Mouse (Mus musculus) heart, adult 11 months (tissue): ENCODE data around the gene Olfr1371.
"Not testable (repeated sequence)": the region's sequence is repeated elsewhere in the genome, so short reads cannot be mapped to it uniquely, and the experiment has no call there.

ENCODE experiments used
- DNase-seq: peaks from one replicate; pipeline ENCODE4 v3.0.0; 2022

Gene Olfr1371

DNA sequence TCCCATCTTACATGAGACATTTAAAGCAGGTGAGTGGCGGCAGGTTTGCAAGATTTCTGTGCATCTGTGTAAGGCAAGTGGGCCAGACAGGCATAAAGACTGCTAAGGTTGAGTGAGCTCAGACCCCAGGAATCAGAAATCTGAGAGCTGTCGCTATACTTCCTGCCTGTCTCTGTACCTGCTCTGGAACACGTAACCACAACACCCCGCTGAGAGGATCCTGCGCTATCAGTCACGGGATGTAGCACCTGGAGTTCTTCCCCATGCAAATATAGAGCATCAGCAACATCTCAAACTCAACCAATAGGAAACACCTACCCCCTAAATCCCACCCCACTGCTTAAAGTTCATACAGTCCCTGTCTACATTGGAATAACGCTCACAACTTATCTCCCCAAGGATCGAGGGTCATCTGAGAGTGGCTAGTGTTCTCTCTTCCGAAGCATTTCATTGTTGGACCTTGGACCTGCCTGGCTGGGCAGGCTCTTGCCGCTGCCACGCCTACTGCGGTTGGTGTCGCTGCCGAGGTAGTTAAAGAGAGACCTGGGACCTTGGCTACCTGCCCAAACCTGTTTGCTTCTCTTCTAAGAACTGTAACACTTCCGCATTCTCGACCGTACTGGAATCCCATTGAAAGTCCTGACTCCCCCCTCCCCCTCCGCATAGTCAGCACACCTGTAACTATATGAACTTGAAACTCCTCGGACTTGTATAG, 10.3 kb upstream of the Olfr1371 start:
- DNase-seq = peak; percentile 87

DNA sequence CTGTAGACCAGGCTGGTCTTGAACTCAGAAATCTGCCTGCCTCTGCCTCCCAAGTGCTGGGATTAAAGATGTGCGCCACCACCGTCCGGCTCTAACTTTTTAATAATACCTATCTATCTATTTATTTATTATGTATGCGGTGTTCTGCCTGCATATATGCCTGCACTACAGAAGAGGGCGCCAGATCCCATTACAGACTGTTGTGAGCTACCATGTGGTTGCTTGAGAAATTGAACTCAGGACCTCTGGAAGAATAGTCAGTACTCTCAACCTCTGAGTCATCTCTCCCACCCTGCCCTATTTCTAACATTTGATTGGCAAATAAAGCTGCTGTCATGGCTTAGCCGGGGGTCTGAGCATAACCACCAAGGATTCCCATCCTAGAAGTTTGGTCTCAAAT, 9.1 kb upstream of the Olfr1371 start:
- DNase-seq = no peak

DNA sequence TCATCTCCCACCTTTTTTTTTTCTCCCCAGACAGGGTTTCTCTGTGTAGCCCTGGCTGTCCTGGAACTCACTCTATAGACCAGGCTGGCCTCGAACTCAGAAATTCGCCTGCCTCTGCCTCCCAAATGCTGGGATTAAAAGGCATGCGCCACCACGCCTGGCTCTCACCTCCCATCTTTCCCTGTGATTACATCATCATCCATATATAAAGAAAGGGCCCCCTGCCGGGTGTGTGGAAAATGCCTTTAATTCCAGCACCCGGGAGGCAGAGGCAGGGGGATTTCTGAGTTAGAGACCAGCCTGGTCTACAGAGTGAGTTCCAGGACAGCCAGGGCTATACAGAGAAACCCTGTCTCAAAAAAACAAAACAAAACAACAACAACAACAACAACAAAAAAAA, 8.1 kb upstream of the Olfr1371 start:
- not testable (repeated sequence) for DNase-seq

DNA sequence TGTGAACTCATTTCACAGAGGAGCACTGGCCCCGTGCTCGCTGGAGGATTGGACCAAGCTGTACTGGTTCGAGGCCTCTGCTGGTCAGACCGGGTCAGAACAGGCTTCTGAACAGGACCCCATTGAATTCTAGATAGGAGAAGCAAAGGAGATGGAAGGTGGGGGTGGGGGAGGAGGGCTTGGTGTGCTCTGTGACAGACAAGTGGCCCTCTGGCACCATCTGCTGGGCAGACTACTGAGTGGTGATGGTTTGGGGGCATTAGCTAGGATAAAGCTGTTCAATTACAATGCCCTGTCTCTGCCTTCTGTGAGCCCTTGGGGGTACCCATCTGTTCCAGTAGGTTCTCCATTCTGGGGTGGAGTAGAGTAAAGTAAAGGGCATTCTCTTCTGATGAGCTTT, 6.5 kb upstream of the Olfr1371 start:
- peak; percentile 86 for DNase-seq

DNA sequence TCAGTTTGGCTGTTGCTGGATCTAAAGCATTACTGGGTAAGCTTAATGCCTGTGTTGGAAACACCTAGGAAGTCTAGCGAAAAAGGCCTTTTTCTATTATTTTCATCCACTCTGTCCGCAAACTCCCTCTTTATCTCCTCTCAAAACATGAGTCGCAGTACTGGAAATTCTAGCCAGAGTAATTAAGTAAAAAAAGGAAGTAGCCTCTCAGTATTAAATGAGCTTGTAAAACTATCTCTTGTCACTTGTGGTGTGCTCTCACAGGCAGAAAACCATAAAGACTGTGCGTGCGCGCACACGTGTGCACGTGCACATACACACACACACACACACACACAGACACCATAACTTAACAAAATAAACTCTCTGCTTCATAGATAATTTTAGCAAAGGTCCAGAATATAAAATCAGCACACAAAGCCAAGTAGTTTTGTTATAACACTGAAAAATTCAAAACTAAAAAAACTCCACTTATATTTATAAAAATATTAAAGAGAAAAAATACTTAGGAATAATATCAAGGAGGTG, 17.2 kb downstream of the Olfr1371 start:
- DNase-seq = not testable (repeated sequence)

DNA sequence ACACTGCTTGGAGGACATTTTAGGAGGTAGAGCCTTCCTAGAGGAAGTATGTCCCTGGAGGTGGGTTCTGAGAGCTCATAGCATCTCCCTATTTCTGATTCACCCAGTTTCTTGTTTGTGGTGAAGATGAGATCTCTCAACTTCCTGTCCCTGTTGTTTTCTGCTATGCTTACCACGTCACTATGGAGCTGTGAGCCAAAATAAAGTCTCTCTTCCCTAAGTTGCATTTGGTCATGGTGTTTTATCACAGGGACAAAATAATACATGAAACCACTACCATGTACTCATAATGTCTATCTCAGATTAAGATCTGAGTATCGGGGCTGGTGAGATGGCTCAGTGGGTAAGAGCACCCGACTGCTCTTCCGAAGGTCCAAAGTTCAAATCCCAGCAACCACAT, 33.1 kb downstream of the Olfr1371 start:
- DNase-seq = not testable (repeated sequence)

DNA sequence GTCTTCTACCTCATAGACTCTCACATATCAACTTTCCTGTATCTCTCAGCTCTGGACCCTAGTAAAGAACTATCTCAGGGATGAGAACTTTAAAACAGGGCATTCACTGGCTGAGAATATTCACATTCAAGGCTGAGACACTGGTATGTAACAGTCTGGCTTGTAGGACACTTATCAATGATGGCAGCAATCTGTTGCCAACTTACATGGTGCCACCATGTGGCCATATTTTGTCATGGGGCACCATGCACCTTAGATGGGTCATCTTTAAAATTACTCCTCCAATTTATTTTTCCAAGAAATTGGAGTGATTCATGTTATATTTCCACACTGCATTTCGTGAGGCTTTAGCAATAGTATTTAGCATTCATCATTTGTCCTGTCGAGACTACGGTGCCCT, 33.9 kb downstream of the Olfr1371 start:
- DNase-seq = not testable (repeated sequence)

DNA sequence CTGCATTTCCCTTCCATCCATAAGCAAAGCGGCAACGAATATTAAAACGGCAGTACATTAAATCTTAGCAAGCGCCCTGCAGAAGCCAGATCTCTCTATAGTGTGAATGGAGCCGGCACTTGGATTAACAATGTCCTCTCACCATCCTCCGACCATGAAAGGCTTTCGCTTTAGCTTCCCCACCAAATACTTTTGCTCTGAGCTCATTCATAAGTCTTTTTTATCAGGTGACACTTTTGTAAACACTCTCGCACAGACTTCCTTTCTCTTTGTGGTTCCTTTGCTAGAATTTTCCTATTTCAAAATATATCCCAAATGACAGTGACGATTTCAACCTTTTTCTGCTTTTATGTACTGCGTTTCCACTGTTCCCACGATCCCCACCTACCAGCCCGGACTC, 45.3 kb downstream of the Olfr1371 start:
- DNase-seq = no peak

DNA sequence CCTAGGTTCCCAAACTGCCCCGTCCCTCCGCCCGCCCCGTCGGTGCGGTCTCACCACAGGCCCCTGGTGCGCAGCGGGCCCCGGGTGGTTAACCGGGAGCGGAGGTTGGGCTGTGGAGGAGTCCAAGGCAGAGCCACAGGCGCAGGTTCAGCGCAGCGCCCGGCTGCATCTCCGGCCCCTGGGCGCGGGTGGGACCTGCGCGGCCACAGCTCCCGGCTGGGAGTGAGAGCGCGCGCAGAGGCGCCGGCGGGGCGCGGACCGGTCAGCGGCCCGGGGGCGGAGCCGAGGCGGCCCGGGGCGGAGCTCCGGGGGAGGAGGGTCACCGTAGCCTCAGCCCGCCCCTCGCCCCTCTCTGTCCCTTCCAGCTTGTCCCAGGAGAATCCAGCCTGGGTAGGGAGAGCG, 45.9 kb downstream of the Olfr1371 start:
- DNase-seq = peak; percentile 96

DNA sequence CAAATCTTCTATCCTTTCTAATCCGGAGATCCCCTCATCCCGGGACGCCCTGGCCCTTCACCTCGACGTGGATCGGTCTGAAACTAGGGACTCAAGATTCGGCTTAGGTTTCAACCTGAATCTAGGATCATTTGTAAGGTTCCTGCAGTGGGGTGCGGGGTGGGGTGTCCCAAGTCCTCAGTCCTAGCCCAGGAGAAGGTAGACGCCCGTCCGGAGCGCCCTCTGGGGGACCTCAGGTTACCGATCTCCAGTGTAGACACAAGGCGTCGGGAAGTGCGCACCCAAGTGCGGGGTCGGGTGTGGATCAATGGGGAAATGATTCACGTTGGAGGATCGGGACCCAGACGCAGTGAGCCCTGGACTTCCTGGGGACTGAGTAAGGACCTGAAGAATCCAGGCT, 46.7 kb downstream of the Olfr1371 start:
- DNase-seq = peak; percentile 95

DNA sequence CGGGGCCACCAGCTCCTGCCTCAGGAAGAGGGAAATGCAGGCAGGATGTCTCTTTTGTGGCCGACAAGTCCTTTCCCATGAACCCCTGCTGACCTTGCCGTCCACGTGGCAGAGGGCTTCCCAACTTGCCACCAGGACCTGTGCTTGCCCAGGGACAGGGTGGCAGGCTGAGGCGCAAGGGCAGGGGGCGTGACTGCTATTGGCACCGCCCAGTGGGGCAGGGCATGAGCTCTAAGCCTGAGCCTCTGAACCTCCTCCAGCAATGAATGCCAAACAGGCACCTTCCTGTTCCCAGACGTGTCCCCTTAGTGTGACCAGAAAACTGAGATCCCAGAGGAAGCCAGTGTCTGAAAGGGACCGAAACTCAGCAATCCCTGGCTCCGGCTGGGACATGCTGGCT, 49.9 kb downstream of the Olfr1371 start:
- DNase-seq = peak; percentile 98
